Mouse (Mus musculus): ENCODE measurements at regions not wholly inside any gene's neighbourhood (a gene's known extent, or its start where the extent isn't known, plus 50 kb on each side); places are given as distances from the start of the nearest gene placed in this dataset.

- no peak for TF ChIP-seq GATA4 (IDR thresholded peaks at IDR 0.05; ENCODE audit: insufficient replicate concordance, low read length)
Observed at GRCm38 (mm10) chr8:89858706-89859385, 489.3 kb downstream of the Tox3 start.

- TF ChIP-seq GATA4 (IDR thresholded peaks at IDR 0.05; ENCODE audit: insufficient replicate concordance, low read length): no peak
Observed at GRCm38 (mm10) chr8:89855556-89855955, 492.6 kb downstream of the Tox3 start.

- TF ChIP-seq GATA4 (IDR thresholded peaks at IDR 0.05; ENCODE audit: insufficient replicate concordance, low read length): no peak
Observed at GRCm38 (mm10) chr8:89850209-89850796, 497.8 kb downstream of the Tox3 start.

- TF ChIP-seq GATA4 (IDR thresholded peaks at IDR 0.05; ENCODE audit: insufficient replicate concordance, low read length): no peak
Observed at GRCm38 (mm10) chr8:89849416-89850208, 498.5 kb downstream of the Tox3 start.

GRCm38 (mm10) chr8:89838494-89838893 lies 509.6 kb downstream of the Tox3 start:
- no peak for TF ChIP-seq GATA4 (IDR thresholded peaks at IDR 0.05; ENCODE audit: insufficient replicate concordance, low read length)

GRCm38 (mm10) chr8:89833715-89834114 lies 514.4 kb downstream of the Tox3 start:
- no peak for TF ChIP-seq GATA4 (IDR thresholded peaks at IDR 0.05; ENCODE audit: insufficient replicate concordance, low read length)

- no peak for TF ChIP-seq GATA4 (IDR thresholded peaks at IDR 0.05; ENCODE audit: insufficient replicate concordance, low read length)
Observed at GRCm38 (mm10) chr8:89824586-89824985, 523.6 kb downstream of the Tox3 start.

GRCm38 (mm10) chr8:89823631-89824030 lies 524.5 kb downstream of the Tox3 start:
- no peak for TF ChIP-seq GATA4 (IDR thresholded peaks at IDR 0.05; ENCODE audit: insufficient replicate concordance, low read length)

- no peak for TF ChIP-seq GATA4 (IDR thresholded peaks at IDR 0.05; ENCODE audit: insufficient replicate concordance, low read length)
Observed at GRCm38 (mm10) chr8:89812036-89812711, 536.0 kb downstream of the Tox3 start.

GRCm38 (mm10) chr8:89788296-89788695 lies 559.8 kb downstream of the Tox3 start:
- TF ChIP-seq GATA4 (IDR thresholded peaks at IDR 0.05; ENCODE audit: insufficient replicate concordance, low read length): no peak

GRCm38 (mm10) chr8:89787050-89787905 lies 560.9 kb downstream of the Tox3 start:
- TF ChIP-seq GATA4 (IDR thresholded peaks at IDR 0.05; ENCODE audit: insufficient replicate concordance, low read length): no peak

GRCm38 (mm10) chr8:89785011-89785410 lies 563.1 kb downstream of the Tox3 start:
- TF ChIP-seq GATA4 (IDR thresholded peaks at IDR 0.05; ENCODE audit: insufficient replicate concordance, low read length): no peak

- no peak for TF ChIP-seq GATA4 (IDR thresholded peaks at IDR 0.05; ENCODE audit: insufficient replicate concordance, low read length)
Observed at GRCm38 (mm10) chr8:89783311-89783710, 564.8 kb downstream of the Tox3 start.

- no peak for TF ChIP-seq GATA4 (IDR thresholded peaks at IDR 0.05; ENCODE audit: insufficient replicate concordance, low read length)
Observed at GRCm38 (mm10) chr8:89766387-89766786, 581.8 kb downstream of the Tox3 start.

GRCm38 (mm10) chr8:89759531-89759930 lies 588.6 kb downstream of the Tox3 start:
- no peak for TF ChIP-seq GATA4 (IDR thresholded peaks at IDR 0.05; ENCODE audit: insufficient replicate concordance, low read length)

Measured in liver, adult (tissue).